9 mouse cellular contexts compared by ENCODE assay signal in genomic region chr11:109445438-109446035, GRCm38 (mm10). TPM values are rescaled to one million over a fixed set of nuclear protein-coding genes. Genes with fewer than 3 reads are reported as not detected.
DNase-seq lines count a peak whose midpoint lies in the region; ATAC-seq lines count a peak whose summit lies in the region.
"Had no signal": no experiment of that assay in that cellular context is flagged by ENCODE, and none has a peak within 500 bp of the region (broad histone marks: within the 10 kb centered on the region; RNA-seq: fewer than 3 reads in every experiment).

No protein-coding gene starts in this region.

- H3K27me3 ChIP-seq in midbrain, embryonic 10.5 days (ENCODE audit: low read depth, poor library complexity, severe bottlenecking) = peaks cover 5% of the 10 kb centered on the region
- H3K27me3 ChIP-seq in midbrain, embryonic 15.5 days (replicated peaks) = no peaks in the 10 kb centered on the region
- H3K27me3 ChIP-seq in embryonic facial prominence, embryonic 11.5 days (ENCODE audit: control insufficient read depth, insufficient read depth, low read length) = 0 out of 2 replicates have a peak, but pooled peaks cover 3% of the 10 kb centered on the region

- no peak for ATAC-seq in midbrain, embryonic 15.5 days (replicated peaks)
- no peak for ATAC-seq in embryonic facial prominence, embryonic 11.5 days (replicated peaks; ENCODE audit: insufficient number of reproducible peaks, low FRiP score, low TSS enrichment, low read depth)

- H3K4me3 ChIP-seq in midbrain, embryonic 10.5 days = no peak overlapping the region
- no peak overlapping the region for H3K4me3 ChIP-seq in midbrain, embryonic 15.5 days
- H3K4me3 ChIP-seq in embryonic facial prominence, embryonic 11.5 days (ENCODE audit: low read depth, low read length) = no peak overlapping the region

- DNase-seq in midbrain, embryonic 10.5 days (ENCODE audit: low spot score) = peak; percentile 30
- peak; percentile 34 for DNase-seq in WW6 (ENCODE audit: low read depth, low spot score)
- peak; percentile 79 for DNase-seq in embryonic facial prominence, embryonic 11.5 days (ENCODE audit: low spot score)
- peak; percentile 84 for DNase-seq in induced T-regulatory cell, adult 2 months (ENCODE audit: low read depth)
- peak; percentile 73 for DNase-seq in lung, postnatal 25 days (ENCODE audit: low spot score)
- peak; percentile 59 for DNase-seq in testis, postnatal 10 days (ENCODE audit: low spot score)

- H3K9me3 ChIP-seq in midbrain, embryonic 10.5 days (replicated peaks) = no peaks in the 10 kb centered on the region
- H3K9me3 ChIP-seq in midbrain, embryonic 15.5 days = no peaks in the 10 kb centered on the region
- H3K9me3 ChIP-seq in embryonic facial prominence, embryonic 11.5 days (replicated peaks; ENCODE audit: control insufficient read depth, low read length) = no peaks in the 10 kb centered on the region

- no peak overlapping the region for H3K4me2 ChIP-seq in midbrain, embryonic 15.5 days
- no peak overlapping the region for H3K4me2 ChIP-seq in embryonic facial prominence, embryonic 11.5 days (ENCODE audit: low read depth, low read length)

- no peaks in the 10 kb centered on the region for H3K36me3 ChIP-seq in midbrain, embryonic 10.5 days
- no peaks in the 10 kb centered on the region for H3K36me3 ChIP-seq in midbrain, embryonic 15.5 days (replicated peaks)
- H3K36me3 ChIP-seq in embryonic facial prominence, embryonic 11.5 days (replicated peaks; ENCODE audit: control insufficient read depth, insufficient read depth, low read depth, low read length) = no peaks in the 10 kb centered on the region

- peaks cover 4% of the 10 kb centered on the region for H3K4me1 ChIP-seq in midbrain, embryonic 10.5 days
- H3K4me1 ChIP-seq in midbrain, embryonic 15.5 days = no peaks in the 10 kb centered on the region
- no peaks in the 10 kb centered on the region for H3K4me1 ChIP-seq in embryonic facial prominence, embryonic 11.5 days (ENCODE audit: control insufficient read depth, insufficient read depth, low read length)

- H3K9ac ChIP-seq in midbrain, embryonic 15.5 days = no peak overlapping the region
- no peak overlapping the region for H3K9ac ChIP-seq in embryonic facial prominence, embryonic 11.5 days (replicated peaks; ENCODE audit: low read length)

- no peak overlapping the region for H3K27ac ChIP-seq in midbrain, embryonic 10.5 days (replicated peaks)
- no peak overlapping the region for H3K27ac ChIP-seq in midbrain, embryonic 15.5 days
- H3K27ac ChIP-seq in embryonic facial prominence, embryonic 11.5 days (replicated peaks; ENCODE audit: low read depth, low read length) = no peak overlapping the region

- WGBS in midbrain, embryonic 10.5 days = 60% methylated on average over 13 of the region's 13 CpGs
- WGBS in midbrain, embryonic 15.5 days = 57% methylated on average over 13 of the region's 13 CpGs
- WGBS in embryonic facial prominence, embryonic 11.5 days = 54% methylated on average over 13 of the region's 13 CpGs

RNA-seq across cellular contexts. Expression of gene Amz2, which starts 19.8 kb away (rescaled TPM):
- 45.2 and 46.0 TPM in 2 replicates for polyA plus RNA-seq in midbrain, embryonic 10.5 days (2016; fragmentation: Nextera tagmentation; extraction: Ambion mirVana)
- 55.3 and 56.7 TPM in 2 replicates for polyA plus RNA-seq in midbrain, embryonic 15.5 days (2015; fragmentation: Nextera tagmentation; extraction: Ambion mirVana)
- 46.8 and 48.7 TPM in 2 replicates for polyA plus RNA-seq in embryonic facial prominence, embryonic 11.5 days (2014; fragmentation: Nextera tagmentation; extraction: Ambion mirVana)

RNA-seq across cellular contexts. Expression of gene Arsg, which starts 27.6 kb away (rescaled TPM):
- 1.9 and 2.2 TPM in 2 replicates for polyA plus RNA-seq in midbrain, embryonic 10.5 days (2016; fragmentation: Nextera tagmentation; extraction: Ambion mirVana)
- 3.7 and 5.0 TPM in 2 replicates for polyA plus RNA-seq in midbrain, embryonic 15.5 days (2015; fragmentation: Nextera tagmentation; extraction: Ambion mirVana)
- 1.9 and 3.1 TPM in 2 replicates for polyA plus RNA-seq in embryonic facial prominence, embryonic 11.5 days (2014; fragmentation: Nextera tagmentation; extraction: Ambion mirVana)

RNA-seq across cellular contexts. Expression of gene Slc16a6, which starts 27.9 kb away (rescaled TPM):
- polyA plus RNA-seq in midbrain, embryonic 10.5 days (2016; fragmentation: Nextera tagmentation; extraction: Ambion mirVana) = 5.0 and 5.5 TPM in 2 replicates
- 4.1 and 4.3 TPM in 2 replicates for polyA plus RNA-seq in midbrain, embryonic 15.5 days (2015; fragmentation: Nextera tagmentation; extraction: Ambion mirVana)
- polyA plus RNA-seq in embryonic facial prominence, embryonic 11.5 days (2014; fragmentation: Nextera tagmentation; extraction: Ambion mirVana) = 3.3 and 3.7 TPM in 2 replicates

RNA-seq across cellular contexts. Expression of gene 9930022D16Rik, which starts 31.8 kb away (rescaled TPM):
- polyA plus RNA-seq in midbrain, embryonic 10.5 days (2016; fragmentation: Nextera tagmentation; extraction: Ambion mirVana) = not detected in 2 replicates
- not detected in 2 replicates for polyA plus RNA-seq in midbrain, embryonic 15.5 days (2015; fragmentation: Nextera tagmentation; extraction: Ambion mirVana)
- not detected in 2 replicates for polyA plus RNA-seq in embryonic facial prominence, embryonic 11.5 days (2014; fragmentation: Nextera tagmentation; extraction: Ambion mirVana)
- polyA plus RNA-seq: heart, embryonic 14.5 days; stomach, embryonic 16.5 days had no signal

Comparison
In these comparisons a context has a peak if more than half of its experiments do, and no peak if none do; other contexts are left out.
1. DNase-seq: peak in every context shown above with its lines; median percentile 84 in induced T-regulatory cell, adult 2 months; 79 in embryonic facial prominence, embryonic 11.5 days; 73 in lung, postnatal 25 days; 59 in testis, postnatal 10 days; 34 in WW6; 30 in midbrain, embryonic 10.5 days.